Mouse (Mus musculus): ENCODE data around the gene Lyz2.
"Not testable (repeated sequence)": the region's sequence is repeated elsewhere in the genome, so short reads cannot be mapped to it uniquely, and the experiment has no call there.

Lyz2 gene

GRCm38 (mm10) chr10:117284578-117285520, 2.7 kb upstream of the Lyz2 start:
- DNase-seq: no peak

- no peak for DNase-seq
These were observed 1.9 kb upstream of the Lyz2 start for GRCm38 (mm10) chr10:117283871-117284577.

GRCm38 (mm10) chr10:117283196-117283595, 1.1 kb upstream of the Lyz2 start:
- DNase-seq: not testable (repeated sequence)

- DNase-seq: no peak
These were observed 430 bp upstream of the Lyz2 start for GRCm38 (mm10) chr10:117282551-117282950.

DNA sequence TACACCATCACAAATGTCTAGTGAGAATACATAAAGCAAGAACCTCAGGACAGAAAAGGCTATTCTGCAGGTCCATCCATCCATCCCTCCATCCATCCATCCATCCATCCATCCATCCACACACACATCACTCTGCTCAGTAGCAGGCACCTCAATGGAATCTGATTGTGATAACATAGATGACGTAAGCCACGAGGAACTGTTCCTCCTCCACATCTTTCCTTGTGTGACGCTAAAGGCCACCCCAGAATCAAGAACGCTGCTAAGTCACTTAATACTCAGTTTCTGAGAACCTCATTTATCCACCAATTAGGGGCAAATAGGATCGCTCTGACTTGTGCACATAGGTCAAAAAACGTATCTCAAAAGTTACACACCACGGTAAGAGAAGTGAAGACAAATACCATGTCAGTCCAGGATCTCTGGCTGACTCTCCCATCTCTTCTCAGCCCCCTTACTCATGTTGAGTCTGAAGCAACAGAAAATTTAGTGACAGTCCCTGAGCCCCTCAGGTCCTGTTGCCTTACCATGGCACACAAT, 670 bp downstream of the Lyz2 start:
- no peak for DNase-seq

GRCm38 (mm10) chr10:117280000-117280399, 2.1 kb downstream of the Lyz2 start:
- DNase-seq: no peak

DNA sequence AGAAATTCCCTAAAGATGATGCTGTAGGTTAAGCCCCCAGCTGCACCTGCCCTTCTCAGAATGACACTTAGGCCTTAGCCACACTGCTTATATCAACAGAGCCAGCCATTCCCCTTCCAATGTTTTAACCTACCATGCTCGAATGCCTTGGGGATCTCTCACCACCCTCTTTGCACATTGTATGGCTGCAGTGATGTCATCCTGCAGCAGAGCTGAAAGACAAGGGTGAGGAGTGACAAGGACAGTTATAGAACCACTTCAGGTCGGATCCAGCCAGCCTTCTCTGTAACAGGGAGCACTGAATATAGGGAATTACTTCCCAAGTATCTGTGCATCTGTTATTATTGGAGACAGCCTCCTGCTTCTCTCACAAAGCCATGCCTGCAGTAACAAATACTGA, 3.6 kb downstream of the Lyz2 start:
- not testable (repeated sequence) for DNase-seq

DNA sequence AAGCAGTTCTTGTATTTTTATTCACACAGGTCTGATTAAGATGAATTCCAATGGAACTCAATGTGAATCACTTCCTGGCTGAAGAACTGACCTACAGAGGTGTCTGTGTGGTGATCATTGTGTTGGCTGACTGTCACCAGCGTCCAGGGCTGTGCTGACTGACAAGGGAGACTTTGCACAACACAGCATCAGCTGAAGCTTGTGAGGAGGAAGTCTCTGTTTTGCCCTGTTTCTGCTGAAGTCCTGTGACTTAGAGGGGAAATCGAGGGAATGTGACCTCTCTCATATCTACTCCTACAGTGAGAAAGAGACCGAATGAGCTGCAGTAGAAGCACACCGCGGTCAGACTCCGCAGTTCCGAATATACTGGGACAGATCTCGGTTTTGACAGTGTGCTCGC, 4.3 kb downstream of the Lyz2 start:
- DNase-seq: not testable (repeated sequence)

DNA sequence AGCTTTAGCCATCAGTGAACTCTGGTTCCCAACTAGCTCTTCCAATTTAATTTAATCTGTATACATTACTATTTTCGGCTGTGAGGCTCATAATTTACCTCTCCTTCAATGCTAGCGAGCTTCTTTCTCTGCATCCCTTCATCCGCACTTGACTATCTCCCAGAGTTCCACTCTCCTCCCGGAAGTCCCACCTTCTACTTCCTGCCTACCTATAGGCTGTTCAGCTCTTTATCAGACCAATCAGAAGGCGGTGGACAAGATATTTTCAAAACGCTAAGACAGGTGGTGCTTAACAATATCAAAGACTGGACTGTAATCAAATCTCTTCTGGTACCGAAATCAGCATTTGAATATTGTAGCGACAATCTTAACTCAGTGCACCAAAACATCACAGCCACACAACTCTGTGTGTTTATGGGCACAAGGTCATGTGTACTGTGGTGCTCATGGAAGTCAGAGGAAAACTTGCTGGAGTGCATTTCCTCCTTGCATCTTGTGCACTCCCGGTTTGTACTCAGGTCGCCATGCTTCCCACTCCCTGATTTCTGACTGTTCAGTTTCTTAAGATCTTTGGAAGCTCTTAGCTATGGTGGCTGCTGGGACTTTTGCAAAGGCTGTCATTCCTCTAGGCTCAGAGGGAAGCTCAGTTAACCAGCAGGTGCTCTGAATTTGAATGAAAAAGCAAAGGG, 6.3 kb downstream of the Lyz2 start:
- no peak for DNase-seq

DNA sequence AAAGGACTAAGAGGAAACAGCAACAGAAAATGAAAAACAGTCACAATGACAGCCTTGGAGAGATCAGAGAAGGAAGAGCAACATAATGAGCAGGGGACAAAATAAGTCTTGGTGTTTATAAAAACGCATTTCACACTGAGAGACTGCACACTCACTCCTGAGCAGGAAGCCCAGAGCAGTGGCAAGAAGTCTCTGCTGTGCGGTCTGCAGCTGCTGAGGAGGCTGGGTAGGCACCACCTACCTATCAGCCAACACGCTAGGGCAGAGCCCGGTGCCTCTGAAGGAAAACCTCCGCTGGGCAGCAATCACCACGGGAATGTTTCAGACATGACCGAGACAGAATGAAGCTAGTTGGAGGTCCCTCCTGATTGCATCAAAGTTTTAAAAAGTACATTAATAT, 7.5 kb downstream of the Lyz2 start:
- not testable (repeated sequence) for DNase-seq

GRCm38 (mm10) chr10:117272023-117272422, 10.1 kb downstream of the Lyz2 start:
- no peak for DNase-seq

GRCm38 (mm10) chr10:117259870-117260269, 22.3 kb downstream of the Lyz2 start:
- DNase-seq: no peak

DNA sequence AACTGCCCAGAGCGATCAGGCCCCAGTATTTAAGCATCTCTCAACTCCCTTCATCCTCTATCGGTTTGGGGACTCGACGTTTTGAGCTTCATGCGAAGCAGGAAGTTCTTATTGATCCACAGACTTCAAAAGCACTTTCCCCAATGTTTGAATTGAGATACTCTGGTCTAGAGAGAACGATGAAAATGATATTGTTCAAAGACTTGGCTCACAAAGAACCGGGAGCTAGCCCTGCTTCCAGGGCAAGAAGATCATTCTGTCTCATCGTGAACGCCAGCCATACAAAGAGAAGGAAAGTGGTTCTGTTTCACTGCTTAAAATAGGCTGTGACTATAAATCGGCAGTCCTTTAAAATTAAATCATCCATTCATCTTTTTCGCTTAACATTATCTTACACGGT, 43.5 kb downstream of the Lyz2 start, which contains the start of gene 9530003J23Rik:
TSS of gene 9530003J23Rik (minus strand) at position 101 of the 400 bp plus-strand sequence.
- no peak for DNase-seq

DNA sequence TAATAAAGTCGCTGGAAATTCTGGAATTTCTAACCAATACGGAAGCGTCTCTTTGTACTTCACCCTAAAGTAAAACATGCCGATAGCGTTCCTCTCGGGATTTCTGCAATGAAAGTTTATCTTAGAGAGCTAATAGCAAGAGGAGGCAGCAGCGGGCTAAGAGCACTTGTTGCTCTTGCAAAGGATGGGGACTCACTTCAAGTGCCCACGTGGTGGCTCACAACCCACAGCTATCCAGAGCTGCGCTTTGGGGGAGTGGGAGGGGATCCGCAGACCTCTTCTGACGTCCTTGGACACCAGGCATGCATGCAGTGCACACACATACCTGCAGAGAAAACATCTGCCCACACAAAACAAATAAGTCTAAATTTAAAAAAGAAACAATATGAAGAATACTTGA, 46.3 kb downstream of the Lyz2 start:
- no peak for DNase-seq

DNA sequence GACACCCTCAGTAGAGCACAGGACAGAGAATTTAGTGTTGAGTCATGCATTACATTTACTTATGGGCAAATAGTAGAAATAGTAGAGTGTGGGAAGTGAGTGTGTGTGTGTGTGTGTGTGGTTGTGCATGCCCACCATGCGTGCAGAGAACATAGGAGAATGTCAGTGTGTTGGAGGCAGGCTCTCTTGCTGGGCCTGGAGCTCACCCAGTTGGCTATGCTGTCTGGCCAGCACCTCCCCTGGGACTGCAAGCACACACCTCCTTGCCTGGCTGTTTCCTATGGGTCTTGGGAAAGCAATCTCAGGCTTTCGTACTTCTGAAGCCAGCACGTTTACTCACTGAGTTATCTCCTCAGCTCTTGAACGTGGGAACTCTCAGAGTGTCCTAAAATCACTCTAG, 47.3 kb downstream of the Lyz2 start:
- no peak for DNase-seq

DNA sequence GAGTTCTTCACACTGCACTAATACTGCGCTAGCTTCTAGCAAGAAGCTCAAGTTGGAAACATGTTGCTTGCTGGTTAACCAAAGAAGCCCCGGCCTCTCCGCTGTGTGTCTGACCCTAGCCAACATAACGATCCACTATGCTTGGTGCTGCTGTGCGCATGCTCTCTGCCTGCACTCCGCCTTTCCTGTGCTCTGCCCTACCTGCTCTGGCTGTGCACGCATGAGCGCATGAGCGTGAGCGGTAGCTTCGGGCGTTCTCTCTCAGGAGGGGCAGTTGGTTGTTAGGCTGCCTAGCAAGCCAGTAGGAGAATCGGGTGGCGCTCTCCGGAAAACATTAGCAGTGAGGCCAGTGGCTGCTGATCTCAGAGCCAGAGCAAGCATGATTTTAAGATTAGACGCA, 52.3 kb downstream of the Lyz2 start:
- no peak for DNase-seq
